Mouse (Mus musculus) c-Kit-positive CD71-positive TER-119-positive erythroid progenitor cells, embryonic 14.5 days (primary cell): ENCODE data around the gene Drg1.
"Not testable (repeated sequence)": the region's sequence is repeated elsewhere in the genome, so short reads cannot be mapped to it uniquely, and the experiment has no call there.

Experiments
- DNase-seq: peaks from one replicate; pipeline ENCODE4 v3.0.0-alpha.2; 2013; ENCODE audit warnings: low spot score

Gene Drg1

DNA sequence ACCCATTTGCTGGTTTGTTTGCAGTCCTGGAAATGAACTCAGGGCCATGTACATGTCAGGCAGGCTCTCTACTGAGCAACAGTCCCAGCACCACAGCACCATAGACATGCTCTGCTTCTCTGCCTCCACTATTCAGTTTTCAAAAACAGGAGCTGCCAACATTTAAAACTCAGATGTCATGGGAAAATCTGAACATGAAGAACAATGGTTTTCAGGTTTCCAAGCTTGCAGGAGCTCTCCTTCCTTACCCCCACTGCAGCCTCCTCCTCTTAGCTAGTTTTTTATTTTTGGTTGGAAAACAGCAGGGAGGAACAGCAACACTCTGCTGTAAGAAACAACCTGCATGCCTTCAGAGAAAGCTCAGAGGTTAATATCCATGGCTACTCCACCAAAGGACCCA lies 99.9 kb downstream of the Drg1 start:
- not testable (repeated sequence) for DNase-seq

DNA sequence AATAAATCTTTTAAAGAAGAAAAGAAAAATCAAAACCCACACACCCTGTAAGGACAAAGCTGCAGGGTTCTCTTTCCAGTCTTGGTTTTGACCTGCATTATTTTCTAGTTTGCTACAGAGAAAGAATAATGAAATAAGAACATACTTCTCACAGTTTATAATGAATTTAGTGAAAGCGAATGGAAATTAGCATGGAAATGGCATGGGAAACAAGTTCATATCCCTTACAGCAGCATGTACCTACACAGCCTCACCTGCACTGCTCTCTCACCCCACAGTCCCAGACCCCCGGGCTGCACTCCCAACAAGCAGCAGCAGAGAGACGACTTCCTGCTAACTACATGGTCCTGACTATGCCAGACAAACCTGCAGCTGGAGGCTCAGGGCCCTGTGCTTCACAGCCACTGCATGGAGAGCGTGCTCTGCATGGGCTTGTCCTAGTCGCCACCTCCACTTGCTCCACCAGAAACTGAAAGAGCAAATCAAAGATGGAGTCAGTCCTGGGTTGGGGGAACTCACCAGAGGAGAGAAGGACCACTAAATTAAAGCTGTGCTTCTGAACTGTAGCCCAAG lies 100.9 kb downstream of the Drg1 start:
- DNase-seq, result not testable (repeated sequence)

DNA sequence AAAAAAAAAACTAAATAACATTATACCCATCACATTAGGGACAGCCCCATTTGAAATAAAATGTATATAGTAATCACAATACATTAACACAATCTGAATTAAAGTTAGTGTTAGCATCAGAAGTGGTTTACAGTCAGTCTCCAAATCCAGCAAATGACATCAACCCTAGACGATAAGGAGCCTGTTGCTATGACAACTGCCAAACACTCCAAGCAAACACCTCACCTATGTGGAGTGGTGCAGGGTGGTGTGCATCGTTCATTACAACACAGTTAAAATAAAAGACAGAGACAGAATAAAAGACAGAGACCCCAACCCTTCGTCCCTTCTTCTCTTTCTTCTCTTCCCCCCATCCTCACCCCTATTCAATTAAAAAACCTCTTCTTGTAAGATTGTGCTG lies 102.6 kb downstream of the Drg1 start:
- DNase-seq, result not testable (repeated sequence)

DNA sequence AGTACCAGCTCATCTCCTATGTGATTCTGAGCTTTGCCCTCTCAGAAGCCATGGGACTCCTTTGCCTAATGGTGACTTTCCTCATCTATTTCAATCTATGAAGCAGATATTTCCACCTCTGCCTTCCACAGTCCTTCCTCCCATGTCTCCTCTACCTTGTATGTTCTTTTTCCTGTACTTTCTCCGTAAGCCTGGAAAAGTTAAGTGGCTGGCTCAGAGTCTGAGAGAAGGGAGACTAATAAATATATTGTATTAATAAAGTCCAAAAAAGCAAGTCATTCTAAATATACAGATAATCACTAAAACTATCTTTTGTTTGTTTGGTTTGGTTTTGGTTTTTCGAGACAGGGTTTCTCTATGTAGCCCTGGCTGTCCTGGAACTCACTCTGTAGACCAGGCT lies 103.1 kb downstream of the Drg1 start:
- not testable (repeated sequence) for DNase-seq

DNA sequence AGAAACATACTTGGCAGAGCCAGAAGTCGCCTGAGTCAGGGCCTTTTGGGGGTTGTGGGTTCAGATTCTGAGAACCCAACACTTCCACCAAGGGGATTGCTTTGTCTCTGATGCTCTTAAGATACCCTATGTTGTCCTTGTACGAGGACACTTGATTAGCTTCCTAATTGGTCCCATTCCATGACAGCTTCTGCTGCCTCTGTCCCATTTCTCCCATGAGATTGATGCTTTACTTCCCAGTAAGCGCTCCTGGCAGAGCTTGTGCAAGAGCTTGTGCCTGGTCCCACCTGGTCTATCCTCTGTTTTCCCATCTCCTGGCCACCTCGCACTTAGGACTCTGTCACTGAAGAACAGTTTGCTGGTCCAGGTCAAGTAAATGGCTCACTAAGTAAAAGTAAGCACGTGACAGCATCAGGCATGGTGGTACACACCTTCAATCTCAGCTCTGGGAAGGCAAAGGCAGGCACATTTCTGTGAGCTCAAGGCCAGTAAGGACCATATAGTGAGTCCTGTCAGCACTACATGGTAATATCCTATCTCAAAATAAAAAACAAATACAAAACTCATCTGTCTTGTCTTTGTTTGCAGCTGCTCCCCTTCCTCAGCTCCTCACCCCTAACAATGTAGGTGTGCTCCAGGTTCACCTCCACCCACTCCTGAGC lies 103.8 kb downstream of the Drg1 start:
- not testable (repeated sequence) for DNase-seq

DNA sequence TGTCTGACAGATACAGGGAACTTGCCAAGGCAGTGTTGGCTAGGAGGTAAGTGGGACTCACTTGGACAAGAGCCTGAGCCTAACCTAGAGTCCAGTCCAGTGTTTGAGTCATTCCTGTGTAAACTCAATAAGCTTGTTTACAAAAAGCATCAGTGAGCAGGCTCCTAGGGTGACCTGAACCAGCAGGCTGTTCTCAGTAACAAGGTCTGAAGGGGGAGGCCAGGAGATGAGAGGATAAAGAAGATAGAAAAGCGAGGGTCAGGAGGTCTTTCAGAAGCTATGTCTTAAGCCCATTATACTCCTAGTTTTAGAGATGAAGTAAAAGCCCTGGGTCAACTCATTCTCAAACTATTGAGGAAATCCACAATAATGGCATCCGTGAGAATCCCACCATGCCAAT lies 104.8 kb downstream of the Drg1 start:
- not testable (repeated sequence) for DNase-seq

DNA sequence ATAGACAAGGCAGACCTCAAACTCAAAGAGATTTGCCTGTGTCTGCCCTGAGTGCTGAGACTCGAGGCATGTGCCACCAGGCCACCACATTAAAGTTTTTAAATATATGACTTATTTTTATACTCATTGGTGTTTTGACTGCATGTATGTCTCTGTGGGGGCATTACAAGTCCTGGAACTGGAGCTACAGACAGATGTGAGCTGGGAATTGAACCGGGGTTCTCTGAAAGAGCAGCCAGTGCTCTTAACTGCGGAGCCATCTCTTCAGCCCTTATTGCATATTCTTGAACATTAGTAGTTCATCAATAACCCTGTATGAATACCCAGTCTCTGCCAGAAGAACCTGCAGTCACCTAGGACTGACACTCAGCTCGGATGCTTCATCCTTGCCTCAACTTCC lies 107.4 kb downstream of the Drg1 start:
- DNase-seq, result not testable (repeated sequence)

DNA sequence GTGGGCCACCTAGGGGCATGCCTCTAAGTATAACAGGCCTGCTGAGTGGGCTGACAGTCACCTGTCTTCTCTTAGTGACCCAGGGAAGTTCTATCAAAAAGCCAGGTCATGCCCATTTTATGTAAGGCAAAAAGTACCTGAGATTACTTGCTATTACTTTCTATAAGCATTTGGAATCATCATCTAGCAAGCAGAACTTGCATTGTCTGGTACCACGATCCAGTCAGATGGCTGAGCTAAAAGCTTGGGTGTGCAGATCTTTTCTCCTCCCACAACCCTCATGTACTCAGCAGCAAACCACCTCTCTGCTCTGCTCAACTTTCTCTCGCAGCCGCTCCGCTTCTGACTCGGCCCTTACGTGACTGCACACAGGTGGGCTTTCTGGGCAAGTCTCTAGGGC lies 108.2 kb downstream of the Drg1 start:
- DNase-seq, result not testable (repeated sequence)

DNA sequence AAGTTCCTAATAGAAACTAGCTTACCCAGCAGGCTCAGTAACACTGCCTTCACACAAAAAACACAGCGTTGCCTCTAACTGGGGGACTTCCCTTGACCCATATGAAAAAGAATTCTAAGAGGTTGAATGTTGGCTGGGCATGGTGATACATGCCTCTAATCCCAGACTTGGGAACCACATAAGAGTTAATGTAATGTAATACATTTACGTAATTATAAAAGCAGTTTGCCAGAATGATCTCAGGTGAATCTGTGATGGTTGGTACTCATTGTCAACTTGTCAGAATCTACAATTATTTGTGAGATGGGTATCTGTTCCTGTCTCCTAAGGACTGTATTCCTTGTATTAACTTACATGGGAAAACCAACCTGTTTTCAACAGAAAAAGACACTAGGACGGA lies 109.2 kb downstream of the Drg1 start:
- not testable (repeated sequence) for DNase-seq

DNA sequence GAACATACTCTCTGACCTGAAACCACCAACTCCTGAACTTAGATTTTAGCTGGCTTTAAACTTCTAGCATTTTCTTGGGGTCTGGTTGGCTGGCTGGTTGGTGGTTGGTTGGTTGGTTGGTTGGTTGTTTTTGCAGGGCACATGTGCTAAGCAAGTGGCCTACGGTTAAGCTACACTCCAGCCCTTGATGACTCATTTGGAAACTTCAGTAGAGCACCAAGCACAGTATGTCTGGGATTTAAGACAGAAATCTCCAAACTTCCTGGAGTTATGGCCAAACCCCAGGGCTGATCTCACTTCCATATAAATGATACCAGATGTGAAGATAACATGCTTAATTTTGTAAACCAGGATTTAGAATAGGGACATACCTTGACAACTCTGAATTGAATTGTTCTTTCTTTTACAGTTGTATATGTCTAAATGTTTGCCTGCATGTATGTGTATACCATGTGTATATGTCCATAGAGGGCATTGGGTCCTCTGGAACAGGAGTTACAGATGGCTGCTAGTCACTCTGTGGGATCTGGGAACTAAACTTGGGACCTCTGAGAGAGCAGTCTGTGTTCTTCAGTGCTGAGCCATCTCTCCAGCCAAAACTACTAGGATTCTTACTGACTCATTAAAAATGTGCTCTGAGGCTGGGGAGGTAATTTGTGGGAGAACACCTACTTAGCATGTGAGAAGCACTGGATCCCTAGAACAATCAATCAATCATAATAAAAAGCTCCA lies 112.4 kb downstream of the Drg1 start:
- not testable (repeated sequence) for DNase-seq

DNA sequence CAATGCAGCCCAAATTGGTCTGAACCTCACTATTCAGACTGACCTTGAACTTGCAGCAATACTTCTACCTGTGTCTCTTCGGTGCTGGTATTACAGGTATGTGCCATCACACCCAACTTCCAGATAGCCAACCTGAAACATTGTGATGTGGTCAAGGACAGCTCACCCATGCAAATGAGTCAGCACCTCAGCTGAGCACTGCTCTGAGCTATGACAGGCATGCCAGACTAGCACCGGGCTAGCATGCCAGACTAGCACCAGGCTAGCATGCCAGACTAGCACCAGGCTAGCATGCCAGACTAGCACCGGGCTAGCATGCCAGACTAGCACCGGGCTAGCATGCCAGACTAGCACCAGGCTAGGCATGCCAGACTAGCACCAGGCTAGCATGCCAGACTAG lies 114.9 kb downstream of the Drg1 start:
- DNase-seq, result not testable (repeated sequence)

DNA sequence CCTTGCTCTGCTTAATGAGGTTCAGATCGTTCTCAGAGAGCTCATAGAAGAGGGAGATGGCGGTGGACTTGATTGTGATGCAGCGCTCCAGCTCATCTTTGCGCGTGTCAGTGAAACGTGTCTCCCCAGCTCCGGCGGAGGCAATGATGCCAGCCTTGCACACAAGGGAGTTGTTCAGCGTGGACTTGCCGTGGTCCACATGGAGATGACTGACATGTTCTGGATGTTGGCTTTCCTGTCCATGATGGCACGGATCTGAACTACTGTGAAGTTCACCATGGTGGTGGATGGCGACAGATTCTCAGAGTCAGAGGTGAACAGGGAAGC lies 115.6 kb downstream of the Drg1 start:
- not testable (repeated sequence) for DNase-seq

DNA sequence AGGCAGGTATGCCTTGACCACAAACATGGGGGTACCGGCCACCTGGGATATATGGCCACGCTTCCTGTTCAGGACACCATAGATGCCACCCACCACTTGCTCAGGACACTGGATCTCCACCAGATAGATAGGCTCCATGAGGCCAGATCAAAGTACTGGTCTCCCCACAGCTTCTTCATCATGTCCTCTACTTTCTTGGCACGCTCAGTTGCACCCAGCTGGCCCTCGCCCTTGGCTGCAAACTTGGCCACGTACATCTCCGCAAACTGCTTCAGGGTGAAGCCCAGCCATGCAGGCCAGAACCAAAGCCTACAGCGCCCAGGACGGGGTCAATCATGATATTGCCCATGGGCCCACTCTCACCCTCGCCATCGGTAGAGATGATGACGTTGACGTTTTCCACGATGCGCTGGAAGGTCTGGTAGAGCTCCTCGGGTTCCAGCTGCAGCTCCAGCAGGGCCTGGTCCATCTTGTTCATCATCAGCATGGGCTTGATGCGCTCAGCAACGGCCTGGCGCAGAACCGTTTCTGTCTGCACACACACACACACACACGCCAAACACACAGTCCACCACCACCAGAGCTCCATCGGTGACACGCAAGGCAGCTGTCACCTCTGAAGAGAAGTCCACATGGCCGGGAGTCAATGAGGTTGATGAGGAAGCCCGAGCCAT lies 116.1 kb downstream of the Drg1 start:
- DNase-seq, result not testable (repeated sequence)

DNA sequence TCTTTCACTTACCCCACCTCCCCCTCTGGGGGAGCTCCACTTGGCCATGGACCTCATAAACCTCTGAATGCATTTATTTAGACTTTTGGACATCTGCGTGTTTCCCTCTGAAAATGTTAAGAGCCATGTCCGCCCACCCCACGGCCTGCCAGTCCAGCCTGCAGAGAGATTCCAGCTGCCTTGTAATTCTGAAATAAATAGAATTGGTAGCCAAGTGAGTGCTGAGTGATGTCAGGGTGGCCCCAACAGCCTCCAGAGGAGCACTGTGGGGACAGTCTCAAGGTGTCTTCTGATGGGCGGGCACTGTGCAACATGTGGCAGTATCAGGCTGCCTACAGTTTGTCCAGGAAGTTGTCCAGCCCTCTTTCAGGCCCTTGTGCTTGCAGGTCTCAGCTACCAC lies 116.7 kb downstream of the Drg1 start:
- DNase-seq, result not testable (repeated sequence)

DNA sequence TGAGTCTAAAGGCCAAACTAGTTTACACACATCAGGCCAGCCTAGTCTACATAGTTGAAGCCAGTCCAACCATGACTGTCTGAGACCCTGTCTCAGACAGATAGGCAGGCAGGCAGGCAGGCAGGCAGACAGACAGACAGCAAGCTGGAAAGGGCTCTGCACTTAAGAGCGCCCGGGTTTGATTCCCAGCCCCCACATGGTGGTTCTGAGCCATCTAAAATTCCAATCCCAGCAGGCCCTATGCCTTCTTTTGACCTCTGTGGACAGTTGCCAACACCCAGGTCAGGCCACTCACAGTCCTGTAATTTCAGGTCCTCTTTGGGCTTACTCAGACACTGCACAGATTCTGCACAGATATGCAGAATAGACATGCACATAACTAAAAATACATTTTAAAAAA lies 119.4 kb downstream of the Drg1 start:
- DNase-seq, result not testable (repeated sequence)

DNA sequence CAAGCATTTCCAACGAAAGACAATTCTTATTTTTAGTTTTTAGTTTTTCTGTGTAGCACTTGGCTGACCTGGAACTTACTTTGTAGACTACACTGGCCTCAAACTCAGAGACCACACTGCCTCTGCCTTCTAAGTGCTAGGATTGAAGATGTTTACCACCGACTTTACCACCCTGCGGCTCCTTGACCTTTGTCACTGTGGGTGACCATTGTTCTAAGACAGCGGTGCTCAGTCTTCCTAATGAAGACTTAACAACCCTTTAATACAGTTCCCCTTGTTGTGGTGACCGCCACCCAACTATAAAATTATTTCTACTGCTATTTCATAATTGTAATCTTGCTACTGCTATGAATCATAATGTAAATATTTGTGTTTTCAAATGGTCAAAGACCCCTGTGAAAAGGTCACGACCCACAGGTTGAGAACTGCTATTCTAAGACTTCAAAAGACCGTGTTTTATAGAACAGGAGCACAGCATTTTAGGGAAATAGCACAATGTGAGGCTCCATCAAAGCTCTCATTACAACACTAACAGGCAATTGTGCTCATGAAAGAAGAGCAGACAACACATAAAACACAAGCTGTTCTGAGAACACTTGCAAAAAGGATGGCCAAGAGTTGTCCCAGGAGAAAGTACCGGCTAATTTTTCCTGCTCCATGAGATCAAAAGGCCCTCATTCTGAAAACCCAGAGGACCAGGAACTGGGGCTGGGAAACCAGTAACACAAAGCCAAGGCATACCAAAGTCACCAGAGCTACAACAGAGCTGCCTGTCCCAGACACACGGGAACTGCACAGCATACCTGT lies 120.7 kb downstream of the Drg1 start:
- not testable (repeated sequence) for DNase-seq

DNA sequence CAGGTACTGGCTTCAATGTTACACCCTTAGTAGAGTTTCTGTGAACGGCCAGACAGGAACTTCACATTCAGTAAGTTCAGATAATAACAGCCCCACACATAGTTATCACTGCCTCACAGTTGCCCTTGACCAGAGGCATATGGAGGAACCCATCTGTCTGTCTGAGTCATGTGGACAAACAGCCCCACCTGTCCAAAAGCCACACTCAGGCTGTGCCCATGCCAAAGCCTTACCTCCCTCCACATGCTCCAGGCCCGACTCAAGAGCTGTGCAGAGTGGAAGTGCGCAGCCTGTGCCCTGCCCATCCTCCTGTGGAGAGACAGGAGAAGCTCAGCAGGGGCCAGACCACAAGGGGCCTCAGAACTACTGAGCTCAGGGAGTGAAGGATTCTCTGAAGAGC lies 122.2 kb downstream of the Drg1 start:
- DNase-seq, result not testable (repeated sequence)

DNA sequence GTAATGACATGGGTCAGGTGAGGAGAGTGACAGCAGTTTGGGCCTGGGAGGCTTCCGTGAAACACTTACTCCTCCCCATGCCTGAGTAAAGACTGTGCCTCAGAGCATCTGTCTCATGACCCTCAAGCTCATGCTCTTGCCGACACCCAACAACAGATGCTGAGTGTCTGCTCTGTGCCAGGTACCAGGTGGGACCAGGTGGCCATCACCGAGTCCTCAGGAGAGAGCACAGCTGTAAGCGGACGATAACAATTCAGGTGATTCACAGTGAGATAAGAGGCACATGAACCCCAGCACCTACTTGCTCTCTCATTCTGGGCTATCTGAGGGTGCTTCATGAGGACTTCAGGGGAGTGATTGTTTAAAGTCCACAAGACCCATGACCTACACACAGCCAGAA lies 123.8 kb downstream of the Drg1 start:
- not testable (repeated sequence) for DNase-seq

DNA sequence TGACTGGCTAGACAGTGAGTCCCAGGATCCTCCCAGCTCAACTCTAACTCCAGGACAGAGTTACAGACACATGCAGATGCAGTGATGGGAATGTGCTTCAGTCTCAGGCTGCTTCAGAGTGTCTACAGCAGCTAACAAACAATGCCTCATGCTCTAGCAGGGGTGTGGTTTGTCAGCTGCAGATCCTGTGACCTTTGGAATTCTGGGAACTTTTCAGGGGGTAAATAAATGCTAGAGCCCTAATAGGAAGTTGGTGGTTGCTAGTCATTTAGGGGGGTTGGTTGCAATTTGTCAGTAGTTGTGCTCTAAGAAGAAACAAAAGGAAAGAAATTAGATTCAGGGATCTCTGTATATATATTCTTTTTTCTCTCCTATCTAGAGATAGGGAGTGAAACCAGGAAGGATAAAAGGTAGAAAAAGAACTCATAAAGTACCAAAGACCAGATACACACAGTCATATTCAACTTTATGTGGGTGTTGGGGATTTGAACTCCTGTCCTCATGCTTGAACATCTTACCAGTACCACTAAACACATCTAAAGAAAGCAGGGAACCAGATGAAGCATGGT lies 125.2 kb downstream of the Drg1 start:
- DNase-seq, result not testable (repeated sequence)

DNA sequence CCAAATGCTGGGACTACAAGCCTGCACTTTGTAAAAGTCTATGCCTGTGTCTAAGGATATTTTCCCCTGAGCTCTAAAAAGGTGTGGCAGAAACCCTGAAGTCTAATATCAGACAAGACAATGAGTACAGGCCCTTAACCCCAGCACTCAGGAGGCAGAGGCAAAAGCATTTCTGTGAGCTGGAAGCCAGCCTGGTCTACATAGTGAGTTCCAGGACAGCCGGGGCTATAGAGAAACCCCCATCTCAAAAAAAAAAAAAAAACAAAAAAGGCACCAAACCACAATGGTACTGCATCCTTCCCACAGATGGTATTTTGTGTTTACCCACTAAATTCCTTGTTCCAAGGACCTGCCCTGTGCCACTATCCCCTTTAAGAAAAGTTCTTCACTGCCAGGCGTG lies 127.9 kb downstream of the Drg1 start:
- not testable (repeated sequence) for DNase-seq
